Mouse (Mus musculus): ENCODE data around the gene Gm10277.

GRCm38 (mm10) chr11:77793238-77793930, 5.8 kb upstream of the Gm10277 start:
- TF ChIP-seq CTCF (IDR thresholded peaks at IDR 0.05; ENCODE audit: control insufficient read depth, insufficient read depth, insufficient replicate concordance, low read depth, low read length), result peak; percentile 97
- TF ChIP-seq POLR2A (IDR thresholded peaks at IDR 0.05; ENCODE audit: control insufficient read depth, low read depth, low read length), result peak; percentile 95

All from testis, adult 2 months (tissue).